Mouse (Mus musculus) layer of hippocampus, adult 18-20 months (tissue): ENCODE measurements around the gene Sh3pxd2a. TPM values are rescaled to one million over a fixed set of nuclear protein-coding genes. Genes with fewer than 3 reads are reported as not detected.

Experiments used
- DNase-seq, 2 experiments: peaks; one replicate each; pipeline ENCODE4 v3.0.0; 2022; ENCODE audit warnings: low spot score in 2 of 2
- long read RNA-seq: library from polyadenylated mRNA; stranded (forward); transcript quantifications from one replicate; pipeline ENCODE4 v2.0.0, GENCODE M21; 2021
- total RNA-seq, 2 experiments: library from RNA; stranded (reverse); gene quantifications; 2 replicates each; pipeline ENCODE4 v1.2.3; 2021

Sh3pxd2a gene
- total RNA-seq = 10 to 100 TPM; 33.4 to 35.4 TPM
- long read RNA-seq, partial matches to known transcripts = 0 of 4 reads
- long read RNA-seq, other reads (novel, unspliced or antisense) = 4 of 4 reads

DNA sequence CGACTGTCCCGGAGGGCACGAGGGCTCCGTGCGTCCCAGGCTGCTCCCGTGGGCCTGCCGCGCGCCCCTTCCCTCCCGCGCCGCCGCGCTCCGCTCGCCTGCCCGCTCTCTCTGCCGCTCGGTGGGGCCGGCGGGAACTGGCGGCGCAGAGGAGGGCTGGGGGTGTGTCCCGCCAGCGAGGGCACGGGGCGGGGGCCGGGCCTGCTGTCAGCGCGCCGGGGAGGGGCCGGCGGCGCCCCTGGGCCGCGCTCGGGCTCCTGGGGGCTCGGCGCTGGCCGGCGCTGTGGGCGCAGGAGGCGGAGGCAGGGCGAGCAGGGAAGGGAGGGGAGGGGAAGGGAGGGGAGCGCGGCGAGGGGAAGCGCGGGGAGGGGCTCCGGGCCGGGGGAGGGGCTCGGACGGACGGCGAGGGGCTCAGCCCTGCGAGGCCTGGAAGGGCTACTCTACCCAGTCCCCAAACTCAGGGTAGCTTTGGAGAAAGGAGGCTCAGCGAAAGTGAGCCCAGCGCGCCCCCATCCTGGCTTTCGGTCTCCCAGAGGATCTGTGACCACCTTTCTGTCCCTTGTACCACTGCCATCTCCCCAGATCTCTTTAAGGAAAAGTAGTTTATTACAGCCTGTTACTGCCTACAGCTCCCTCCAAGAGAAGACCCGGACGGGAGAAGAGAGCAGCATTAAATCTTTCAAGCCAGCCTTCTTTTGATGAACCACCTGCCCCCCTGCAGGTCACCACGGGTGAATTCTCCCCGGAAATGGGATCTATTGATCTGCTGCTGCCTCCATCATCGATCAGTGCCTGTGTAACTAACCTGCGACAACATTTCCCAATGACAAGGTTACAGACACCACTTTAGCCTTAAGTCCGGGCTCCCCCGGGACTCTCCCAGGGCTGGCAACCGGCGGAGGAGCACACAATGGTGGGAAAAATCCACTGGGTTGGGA lies at the start of gene Sh3pxd2a:
Sh3pxd2a (minus strand) TSS at position 98 of the 938 bp plus-strand sequence.
- DNase-seq = no peak

DNA sequence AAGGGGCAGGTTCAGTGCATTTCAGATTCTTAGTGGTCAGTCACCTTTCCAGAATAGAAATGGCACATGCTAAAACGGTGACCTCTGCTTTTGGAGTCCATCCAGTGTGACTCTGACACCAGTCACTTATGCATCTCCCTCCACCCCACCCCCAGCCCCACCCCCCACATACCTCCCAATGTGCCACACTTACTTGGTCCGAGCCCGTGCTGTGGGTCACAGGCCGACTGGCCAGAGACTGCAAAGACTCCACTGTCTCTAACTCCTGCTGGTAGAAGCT lies 49.4 kb upstream of the Sh3pxd2a start:
- no peak for DNase-seq

DNA sequence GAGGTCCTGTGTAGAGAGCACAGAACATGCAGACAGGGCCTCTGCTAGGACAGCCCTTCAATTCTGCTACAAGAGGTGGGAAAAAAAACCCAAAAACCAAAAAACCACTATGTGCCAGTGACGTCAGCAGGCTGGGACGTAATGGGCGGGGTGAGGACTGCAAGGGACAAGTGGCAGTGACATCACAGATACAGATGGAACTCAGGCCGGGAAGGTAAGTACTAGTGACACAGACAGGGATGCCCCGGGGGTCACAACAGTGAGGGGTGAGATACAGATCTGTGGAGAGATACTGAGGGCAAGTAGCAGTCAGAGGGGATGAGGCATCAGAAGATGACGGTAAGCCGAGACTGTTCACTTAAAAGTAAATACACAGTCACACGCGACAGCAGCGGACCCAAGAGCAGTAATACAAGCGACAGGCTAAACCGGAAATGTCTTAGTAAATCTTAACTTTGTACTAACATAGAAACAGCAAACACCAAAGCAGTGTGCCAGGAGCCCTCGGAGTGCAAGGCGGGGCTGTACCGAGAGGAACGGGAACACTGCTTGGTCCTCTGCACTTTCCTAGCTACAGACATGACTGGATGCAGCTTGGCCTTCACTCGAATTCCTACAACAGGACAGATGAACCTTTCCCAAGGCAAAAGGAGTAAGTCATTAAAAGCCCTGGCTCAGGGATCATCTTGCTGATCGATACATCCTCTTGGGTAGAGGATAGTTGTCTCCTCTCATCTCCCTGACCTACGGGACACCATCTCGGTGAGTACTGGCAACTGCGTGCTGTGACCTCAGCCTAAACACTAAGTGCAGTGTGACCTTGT lies 48.8 kb upstream of the Sh3pxd2a start:
- no peak for DNase-seq

DNA sequence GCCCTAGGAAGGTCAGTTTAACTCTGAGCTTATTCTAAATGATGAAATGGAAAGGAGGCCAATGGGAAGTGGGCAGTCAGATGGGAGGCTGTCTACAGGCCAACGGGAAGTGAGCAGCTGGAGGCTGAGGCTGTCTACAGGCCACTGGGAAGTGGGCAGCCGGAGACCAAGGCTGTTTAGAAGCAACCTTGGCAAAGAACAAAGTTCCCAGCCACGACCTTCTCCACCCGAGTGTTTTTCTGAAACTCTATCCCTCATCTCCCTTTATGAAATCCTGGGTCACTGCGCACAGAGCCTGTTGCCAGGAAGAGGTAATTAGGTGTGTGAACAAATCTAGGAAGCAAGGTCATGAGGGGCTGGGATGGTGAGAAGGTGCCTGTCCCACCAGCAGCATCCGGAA lies 47.8 kb upstream of the Sh3pxd2a start:
- no peak for DNase-seq

- DNase-seq = no peak
Measured at GRCm38 (mm10) chr19:47511294-47511675, 47.1 kb upstream of the Sh3pxd2a start.

DNA sequence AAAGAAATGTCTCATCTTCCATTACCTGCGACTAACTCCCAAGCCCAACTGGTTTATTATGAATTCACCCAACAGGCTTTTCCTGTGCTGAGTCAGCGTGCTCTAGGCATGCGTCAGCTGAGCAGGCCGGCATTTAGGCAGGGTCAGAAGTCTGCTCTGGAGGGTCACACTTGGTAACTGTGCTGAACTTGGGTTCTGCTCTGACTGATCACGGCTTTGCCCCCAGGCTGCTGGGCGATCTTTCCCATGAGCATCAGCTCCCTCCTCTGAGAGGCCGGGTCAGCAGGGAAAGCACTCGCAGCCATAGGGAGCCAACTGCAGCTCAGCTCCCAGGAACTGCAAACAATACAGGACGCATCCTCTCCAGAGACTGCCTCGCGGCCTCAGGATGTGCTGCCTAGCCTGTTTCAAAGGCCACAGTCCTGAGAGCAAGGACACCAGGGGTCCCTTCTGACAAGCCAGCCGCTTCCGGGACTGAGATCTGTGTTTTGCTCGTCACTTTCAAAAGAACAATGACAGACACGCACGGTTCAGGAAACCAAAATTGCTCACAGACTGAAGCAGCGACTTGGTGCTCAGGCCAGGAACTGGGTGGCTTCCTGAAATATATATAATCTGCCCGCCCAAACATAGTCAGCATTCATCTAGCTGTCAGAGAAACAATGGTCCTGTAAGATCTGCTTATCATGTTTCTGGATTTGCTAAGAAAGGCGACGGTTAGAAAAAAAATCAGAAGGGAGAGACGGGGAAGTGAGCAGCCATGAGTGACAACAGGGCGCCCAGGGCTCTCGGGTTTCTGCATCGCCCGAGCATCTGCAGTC lies 46.5 kb upstream of the Sh3pxd2a start:
- no peak for DNase-seq

DNA sequence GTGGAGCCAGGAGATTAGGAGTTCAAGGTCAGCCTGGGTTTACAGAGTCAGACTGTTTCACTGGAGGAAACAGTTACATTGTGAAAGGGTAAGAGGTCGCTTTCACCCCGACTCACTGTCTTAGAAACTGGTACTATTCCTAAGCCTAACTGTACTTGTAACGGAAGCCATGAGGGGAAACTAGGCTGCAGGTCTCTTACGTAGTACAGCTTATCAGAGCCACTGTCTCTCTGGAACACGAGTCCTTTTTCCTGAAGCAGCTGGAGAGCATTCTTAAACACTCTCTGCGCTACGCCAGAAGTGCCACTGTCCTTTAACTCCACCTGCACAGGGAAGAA lies 45.9 kb upstream of the Sh3pxd2a start:
- no peak for DNase-seq

GRCm38 (mm10) chr19:47508771-47509281 lies 44.6 kb upstream of the Sh3pxd2a start:
- DNase-seq = no peak

- DNase-seq = no peak
Measured at GRCm38 (mm10) chr19:47508191-47508590, 44.0 kb upstream of the Sh3pxd2a start.

DNA sequence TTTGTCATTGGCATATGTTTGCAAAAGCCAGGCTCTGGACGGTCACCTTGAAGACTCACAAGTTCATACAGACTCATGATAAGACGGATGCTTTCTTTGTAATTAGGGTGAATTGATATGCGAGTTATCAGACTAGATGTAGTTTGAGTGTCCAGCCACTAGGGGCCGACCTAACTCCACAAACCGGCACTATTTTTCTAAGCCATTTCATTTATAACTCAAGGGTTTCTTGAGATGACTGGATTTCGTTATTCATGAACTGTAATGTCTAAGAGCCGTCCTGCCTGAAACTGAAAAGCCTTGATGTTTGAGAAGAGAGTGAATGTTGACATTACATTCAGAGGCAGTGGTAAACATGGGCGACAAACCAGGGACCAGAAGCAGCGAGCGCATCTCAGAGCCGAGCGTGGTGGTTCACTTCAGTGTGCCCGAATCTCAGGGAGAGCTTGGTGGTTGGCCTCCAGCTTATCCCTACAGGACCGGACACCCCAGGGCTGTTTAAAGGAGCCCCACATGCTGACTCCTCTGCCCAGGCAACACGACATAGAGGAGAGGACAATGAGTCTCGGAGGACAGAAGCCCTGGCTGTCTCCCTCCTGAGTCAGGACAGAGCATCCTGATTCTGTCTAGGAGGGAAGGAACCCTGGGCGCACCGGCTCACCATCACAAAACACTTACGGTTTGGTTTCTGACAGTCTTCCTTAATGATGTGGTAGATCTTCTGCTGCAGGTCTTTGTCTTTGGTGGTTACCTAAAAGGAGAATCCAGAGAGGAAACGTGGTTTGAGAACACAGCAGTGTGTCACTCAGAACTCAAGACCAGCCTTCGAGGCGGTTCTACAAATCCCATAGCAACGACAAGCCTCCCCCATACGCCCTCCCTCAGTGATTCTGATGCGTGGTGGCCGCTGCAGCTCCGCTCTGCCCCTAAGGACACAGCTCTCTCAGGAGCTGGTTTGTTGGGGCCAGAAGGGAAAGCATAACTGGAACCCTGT lies 43.2 kb upstream of the Sh3pxd2a start:
- peak; percentile 64 to 88 for DNase-seq

DNA sequence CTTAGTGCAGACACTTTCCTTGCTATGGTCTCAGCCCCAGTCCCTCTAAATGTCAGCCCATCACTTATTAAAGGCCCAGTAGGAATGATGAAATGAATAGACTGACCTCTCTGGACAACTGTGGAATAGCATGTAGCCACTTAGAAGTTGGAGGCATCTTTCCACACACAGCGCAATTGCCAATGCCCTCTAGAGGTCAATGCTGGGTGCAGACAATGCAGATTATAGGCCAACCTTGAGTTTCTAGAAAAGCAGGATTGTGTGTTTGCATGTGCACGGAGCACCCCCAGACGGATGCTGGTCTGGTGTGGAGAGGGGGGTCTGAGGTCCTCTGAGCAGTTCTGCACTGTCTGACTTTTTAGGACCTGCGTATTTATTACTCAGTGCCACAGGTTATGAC lies 39.4 kb upstream of the Sh3pxd2a start:
- DNase-seq = no peak

- no peak for DNase-seq
Measured at GRCm38 (mm10) chr19:47502563-47502962, 38.4 kb upstream of the Sh3pxd2a start.

DNA sequence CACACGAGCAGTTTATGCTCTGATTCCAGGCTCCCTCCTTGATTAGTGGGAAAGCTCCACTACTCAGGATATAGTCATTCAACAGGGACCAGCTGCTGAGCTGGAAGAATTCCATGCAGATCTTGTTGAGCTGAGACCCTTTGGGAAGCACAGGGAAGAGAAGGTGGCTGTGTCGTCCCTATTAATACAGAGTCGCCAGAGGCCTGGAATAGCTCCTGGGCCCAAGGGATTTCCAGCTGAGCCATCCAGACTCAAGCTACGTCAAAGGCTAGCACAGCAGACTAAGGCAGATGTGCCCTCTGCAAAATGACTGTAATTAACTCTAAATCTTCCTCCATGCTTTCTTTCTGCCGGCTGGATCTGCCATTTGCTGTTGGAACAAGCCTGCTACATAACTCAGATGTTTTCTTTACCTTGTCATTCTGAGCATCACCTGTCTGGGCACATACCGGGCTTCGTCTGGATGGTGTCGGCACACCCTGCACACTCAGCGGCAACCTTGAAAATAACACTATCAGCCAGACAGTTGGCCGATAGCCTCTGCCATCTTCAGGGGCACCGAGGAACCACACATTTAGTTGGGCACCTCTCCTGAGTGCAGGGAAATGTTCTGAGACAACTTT lies 36.3 kb upstream of the Sh3pxd2a start:
- no peak for DNase-seq

- no peak for DNase-seq
Measured at GRCm38 (mm10) chr19:47499841-47500240, 35.6 kb upstream of the Sh3pxd2a start.

- no peak for DNase-seq
Measured at GRCm38 (mm10) chr19:47498942-47499341, 34.7 kb upstream of the Sh3pxd2a start.

DNA sequence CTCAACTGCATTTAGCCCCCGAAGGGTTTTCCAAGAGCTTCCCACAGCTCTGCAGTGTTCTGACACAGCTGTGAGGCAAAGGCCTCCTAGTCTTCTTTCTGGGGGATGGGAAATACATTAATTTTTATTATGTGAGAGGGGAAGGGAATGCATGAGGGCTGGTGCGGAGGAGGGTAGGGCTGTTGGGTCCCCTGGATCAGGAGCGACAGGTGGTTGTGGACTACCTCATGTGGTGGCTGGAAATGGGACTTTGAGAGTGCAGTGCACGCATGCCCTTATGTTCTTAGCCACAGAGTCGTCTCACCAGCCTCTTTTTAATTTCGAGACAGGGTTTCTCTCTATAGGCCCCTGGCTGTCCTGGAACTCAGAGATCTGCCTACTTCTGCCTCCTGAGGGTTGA lies 33.5 kb upstream of the Sh3pxd2a start:
- DNase-seq = no peak

GRCm38 (mm10) chr19:47497313-47497712 lies 33.1 kb upstream of the Sh3pxd2a start:
- DNase-seq = no peak

- DNase-seq = no peak
Measured at GRCm38 (mm10) chr19:47493017-47493997, 29.1 kb upstream of the Sh3pxd2a start.
